In genomic region chr2:110556098-110556497, GRCm38 (mm10) we compare ENCODE assay signal across 26 mouse cellular contexts. TPM values are rescaled to one million over a fixed set of nuclear protein-coding genes. Genes with fewer than 3 reads are reported as not detected.
"Had no signal": no experiment of that assay in that cellular context is flagged by ENCODE, and none has a peak within 500 bp of the region (broad histone marks: within the 10 kb centered on the region; RNA-seq: fewer than 3 reads in every experiment).

No protein-coding gene starts in this region.

- H3K9ac ChIP-seq: lung, embryonic 14.5 days; midbrain, embryonic 12.5 days; neural tube, embryonic 13.5 days; neural tube, embryonic 15.5 days had no signal

- H3K4me1 ChIP-seq: midbrain, embryonic 10.5 days; midbrain, embryonic 12.5 days; neural tube, embryonic 13.5 days; neural tube, embryonic 15.5 days had no signal

- H3K4me3 ChIP-seq: midbrain, embryonic 10.5 days; midbrain, embryonic 12.5 days; myocyte; neural tube, embryonic 13.5 days; neural tube, embryonic 15.5 days had no signal

- H3K4me2 ChIP-seq: lung, embryonic 14.5 days; midbrain, embryonic 12.5 days; neural tube, embryonic 13.5 days; neural tube, embryonic 15.5 days had no signal

- H3K27ac ChIP-seq: midbrain, embryonic 10.5 days; midbrain, embryonic 12.5 days; neural tube, embryonic 13.5 days; neural tube, embryonic 15.5 days had no signal

- H3K9me3 ChIP-seq: midbrain, embryonic 10.5 days; midbrain, embryonic 12.5 days; neural tube, embryonic 13.5 days; neural tube, embryonic 15.5 days had no signal

- ATAC-seq: midbrain, embryonic 16.5 days had no signal

- H3K36me3 ChIP-seq: midbrain, embryonic 10.5 days; midbrain, embryonic 12.5 days; neural tube, embryonic 13.5 days; neural tube, embryonic 15.5 days had no signal

- H3K27me3 ChIP-seq: midbrain, embryonic 12.5 days; neural tube, embryonic 13.5 days; neural tube, embryonic 15.5 days had no signal

- DNase-seq: lung, adult 18-20 months; lung, embryonic 14.5 days; lung, postnatal 10 days; lung, postnatal 4 days; midbrain, embryonic 14.5 days; retina, postnatal 1 day; right cerebral cortex, adult 18-20 months; right cerebral cortex, postnatal 25 days; right cerebral cortex, postnatal 4 days; spleen, adult 18-20 months; thymus, adult 18-20 months; thymus, postnatal 14 days; thymus, postnatal 36 days had no signal

RNA-seq across cellular contexts. Expression of gene Slc5a12, which starts 41.0 kb away (rescaled TPM):
- total RNA-seq: megakaryocyte, adult 5-6 weeks; megakaryocyte-erythroid progenitor cell, adult 5-6 weeks had no signal
- polyA plus RNA-seq: lung, embryonic 14.5 days; lung, embryonic 16.5 days; midbrain, embryonic 10.5 days; midbrain, embryonic 12.5 days; midbrain, embryonic 14.5 days; midbrain, embryonic 16.5 days; myocyte; neural tube, embryonic 11.5 days; neural tube, embryonic 13.5 days; neural tube, embryonic 15.5 days; stomach, embryonic 14.5 days; stomach, embryonic 16.5 days; thymus, postnatal 0 days had no signal
